In genomic region chr8:64790418-64790817, GRCm38 (mm10) we compare ENCODE assay signal across 14 mouse cellular contexts.
"Had no signal": no experiment of that assay in that cellular context is flagged by ENCODE, and none has a peak within 500 bp of the region (broad histone marks: within the 10 kb centered on the region; RNA-seq: fewer than 3 reads in every experiment).

No protein-coding gene starts in this region.

- H3K9me3 ChIP-seq: limb, embryonic 13.5 days; megakaryocyte, embryonic 14.5 days had no signal

- H3K4me1 ChIP-seq: limb, embryonic 13.5 days had no signal

- H3K4me2 ChIP-seq: limb, embryonic 13.5 days; lung, embryonic 14.5 days; midbrain, embryonic 11.5 days had no signal

- H3K27me3 ChIP-seq: limb, embryonic 13.5 days; megakaryocyte, embryonic 14.5 days had no signal

- H3K27ac ChIP-seq: limb, embryonic 13.5 days; macrophage had no signal

- DNase-seq: kidney, adult 2 months; kidney, postnatal 36 days; left cerebral cortex, postnatal 4 days; lung, embryonic 14.5 days; lung, postnatal 10 days; right cerebral cortex, postnatal 14 days; thymus, postnatal 36 days had no signal

- ATAC-seq: hindbrain, embryonic 16.5 days; inflammation-experienced regulatory T-cells, adult 6 months; midbrain, embryonic 16.5 days had no signal

- H3K9ac ChIP-seq: limb, embryonic 13.5 days; lung, embryonic 14.5 days had no signal

- H3K36me3 ChIP-seq: limb, embryonic 13.5 days had no signal

- H3K4me3 ChIP-seq: limb, embryonic 13.5 days; megakaryocyte, embryonic 14.5 days had no signal
